Mouse (Mus musculus) retina, adult 2 months (tissue): ENCODE data around the gene Aatf.

Source experiments
- DNase-seq: peaks from one replicate; pipeline ENCODE4 v3.0.0-alpha.2; 2012; ENCODE audit warnings: low read depth, low spot score

Aatf gene

GRCm38 (mm10) chr11:84513171-84514116 lies at the start of gene Aatf:
Gene Aatf, minus strand, starts transcription at chr11:84513522.
- peak; percentile 89 for DNase-seq

- no peak for DNase-seq
These were observed 49.5 kb upstream of the Aatf start for GRCm38 (mm10) chr11:84562758-84563347.

- no peak for DNase-seq
These were observed 48.2 kb upstream of the Aatf start for GRCm38 (mm10) chr11:84561546-84561945.

- DNase-seq, result no peak
These were observed 40.6 kb upstream of the Aatf start for GRCm38 (mm10) chr11:84553821-84554450.

GRCm38 (mm10) chr11:84551296-84551695 lies 38.0 kb upstream of the Aatf start:
- no peak for DNase-seq

- DNase-seq, result no peak
These were observed 36.0 kb upstream of the Aatf start for GRCm38 (mm10) chr11:84549258-84549791.

GRCm38 (mm10) chr11:84548293-84548692 lies 35.0 kb upstream of the Aatf start:
- no peak for DNase-seq

- DNase-seq, result no peak
These were observed 26.7 kb upstream of the Aatf start for GRCm38 (mm10) chr11:84539981-84540380.

GRCm38 (mm10) chr11:84529797-84530703 lies 16.7 kb upstream of the Aatf start:
- DNase-seq, result no peak

- DNase-seq, result no peak
These were observed 15.9 kb upstream of the Aatf start for GRCm38 (mm10) chr11:84529143-84529755.

- DNase-seq, result no peak
These were observed 13.9 kb upstream of the Aatf start for GRCm38 (mm10) chr11:84526976-84527860.

GRCm38 (mm10) chr11:84526451-84526850 lies 13.1 kb upstream of the Aatf start:
- no peak for DNase-seq

GRCm38 (mm10) chr11:84525421-84526274 lies 12.3 kb upstream of the Aatf start, which contains the start of gene Lhx1:
Gene Lhx1, minus strand, starts transcription at chr11:84525535.
- no peak for DNase-seq

GRCm38 (mm10) chr11:84524511-84525270 lies 11.4 kb upstream of the Aatf start:
- no peak for DNase-seq

GRCm38 (mm10) chr11:84523841-84524510 lies 10.7 kb upstream of the Aatf start:
- no peak for DNase-seq

GRCm38 (mm10) chr11:84523321-84523831 lies 10.1 kb upstream of the Aatf start:
- no peak for DNase-seq
